Mouse (Mus musculus) layer of hippocampus, adult 8-10 months (tissue): ENCODE data around the gene C2cd2l. TPM values are rescaled to one million over a fixed set of nuclear protein-coding genes. Genes with fewer than 3 reads are reported as not detected.
"Not testable (repeated sequence)": the region's sequence is repeated elsewhere in the genome, so short reads cannot be mapped to it uniquely, and the experiment has no call there.

Experiments used
- DNase-seq, 2 experiments: peaks; one replicate each; pipeline ENCODE4 v3.0.0; 2022; ENCODE audit warnings: low spot score in 2 of 2
- total RNA-seq, 4 experiments: library from RNA; stranded (reverse); gene quantifications; 2 replicates each; pipeline ENCODE4 v1.2.4; 2022

C2cd2l gene
- total RNA-seq, 4 experiments from 2014 or later: 177 to 228 (median 205) TPM

DNA sequence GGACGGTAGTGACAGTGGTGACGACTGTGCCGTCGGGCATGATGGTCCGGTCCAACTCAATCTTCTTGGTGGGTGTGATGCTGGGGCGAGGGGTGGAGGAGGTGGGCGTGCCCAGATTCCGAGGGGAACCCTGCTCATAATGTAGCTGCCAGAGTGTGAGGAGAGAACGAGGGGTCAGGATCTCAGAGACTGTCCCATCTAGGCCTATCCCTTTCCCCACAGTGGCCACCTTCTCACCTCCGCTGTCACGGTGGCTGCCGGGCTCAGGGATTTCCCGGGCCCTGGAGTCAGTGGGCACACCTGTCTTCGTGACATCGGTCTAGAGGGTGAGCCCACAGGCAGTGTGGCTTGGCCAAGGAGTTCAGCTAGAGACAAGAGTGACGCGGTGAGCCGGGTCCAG, 5.2 kb downstream of the C2cd2l start:
- DNase-seq: no peak

DNA sequence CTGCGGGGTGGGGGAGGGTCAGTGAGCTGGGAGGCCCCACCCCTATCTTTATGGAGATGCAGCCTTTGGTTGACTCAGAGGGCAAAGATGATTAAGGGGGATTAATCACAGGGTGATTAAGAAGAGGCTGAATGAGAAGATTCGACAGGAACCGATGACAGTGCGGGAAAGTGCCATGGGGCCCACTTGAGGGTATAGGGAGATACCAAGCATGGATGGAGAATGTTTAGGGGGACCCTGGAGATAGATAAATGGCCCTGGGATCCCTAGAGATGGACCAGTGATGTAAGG, 5.9 kb downstream of the C2cd2l start:
- no peak for DNase-seq

DNA sequence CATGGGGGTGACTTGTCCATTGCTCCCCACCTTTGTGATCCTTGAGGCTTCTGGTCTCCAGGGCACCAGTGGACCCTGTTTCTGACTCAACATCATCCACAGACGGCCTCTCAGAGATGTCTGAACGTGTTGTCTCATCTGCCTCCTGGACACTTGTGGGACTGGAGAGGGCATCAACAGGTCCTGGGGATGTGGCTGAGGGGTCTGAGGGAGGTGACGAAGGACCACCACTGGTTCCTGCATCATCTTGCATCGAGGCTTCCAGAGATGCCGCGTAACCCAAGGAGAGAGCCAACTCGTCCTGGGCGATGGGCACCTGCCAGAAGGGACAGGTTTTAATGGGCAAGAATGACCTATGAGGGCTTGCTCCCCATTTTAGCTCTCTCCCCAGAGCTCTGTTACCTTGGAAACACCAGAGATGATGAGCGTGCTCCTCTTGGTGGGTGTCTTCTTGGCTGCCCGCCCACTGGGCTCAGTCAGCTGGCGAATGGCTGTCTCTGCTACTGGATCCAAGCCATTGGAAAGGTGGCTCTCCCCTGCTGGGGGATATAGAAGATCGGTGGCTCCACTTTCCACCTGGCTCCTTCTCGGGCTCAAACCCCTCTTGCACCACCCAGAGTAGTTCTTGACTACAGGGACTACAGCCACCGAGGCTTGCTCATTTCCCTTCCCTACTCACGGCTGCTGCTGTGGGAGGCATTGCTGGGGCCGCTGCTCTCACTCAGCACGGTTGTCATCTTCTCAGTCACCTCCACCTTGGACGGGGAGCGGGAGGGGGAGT, 6.4 kb downstream of the C2cd2l start:
- peak; percentile 81 to 85 for DNase-seq

DNA sequence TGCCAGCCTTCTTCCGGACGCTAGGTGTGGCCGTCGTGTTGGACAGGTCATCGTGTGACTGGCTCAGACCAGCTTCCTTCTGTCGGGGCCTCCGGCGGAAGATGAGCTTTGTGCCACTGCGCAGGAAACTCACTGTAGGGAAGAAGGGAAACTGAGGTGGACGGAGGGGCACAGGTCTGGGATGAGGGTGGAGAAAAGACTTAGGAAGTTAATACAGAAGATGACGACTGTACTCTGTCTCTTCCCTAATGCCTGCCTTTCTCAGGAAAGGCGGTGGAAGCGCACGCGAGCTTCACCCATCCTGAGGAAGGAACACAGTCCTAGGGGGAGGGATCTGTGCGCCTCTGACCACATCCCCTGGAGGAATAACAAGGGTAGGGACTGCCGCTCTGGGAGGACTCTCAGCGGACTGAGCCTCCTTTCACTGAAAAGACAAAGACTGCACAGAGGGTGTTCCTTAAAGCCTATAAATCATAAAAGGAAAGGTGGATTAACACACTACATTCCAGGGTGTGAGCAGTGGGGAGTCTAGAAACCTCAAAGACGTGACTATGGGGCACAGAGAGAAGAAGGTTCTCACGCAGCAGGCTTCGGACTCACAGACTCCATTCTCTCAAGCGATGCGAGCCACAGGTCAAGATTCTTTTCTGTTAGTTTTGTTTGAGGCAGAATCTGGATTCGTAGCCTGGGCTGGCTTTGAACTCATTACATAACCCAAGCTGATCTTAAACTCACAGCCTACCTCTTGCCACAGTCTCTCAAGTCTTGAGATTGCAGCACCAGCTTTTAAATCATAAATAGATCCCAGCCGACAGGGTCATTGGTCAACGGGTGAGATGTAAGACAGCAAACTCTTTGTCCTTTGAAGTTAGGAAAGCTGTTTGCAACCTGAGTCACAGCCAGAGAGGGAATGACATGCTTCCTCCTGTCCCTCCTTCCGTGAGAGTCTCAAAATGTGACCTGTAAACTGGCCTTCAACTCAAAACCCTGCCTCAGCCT, 8.7 kb downstream of the C2cd2l start:
- DNase-seq: no peak

DNA sequence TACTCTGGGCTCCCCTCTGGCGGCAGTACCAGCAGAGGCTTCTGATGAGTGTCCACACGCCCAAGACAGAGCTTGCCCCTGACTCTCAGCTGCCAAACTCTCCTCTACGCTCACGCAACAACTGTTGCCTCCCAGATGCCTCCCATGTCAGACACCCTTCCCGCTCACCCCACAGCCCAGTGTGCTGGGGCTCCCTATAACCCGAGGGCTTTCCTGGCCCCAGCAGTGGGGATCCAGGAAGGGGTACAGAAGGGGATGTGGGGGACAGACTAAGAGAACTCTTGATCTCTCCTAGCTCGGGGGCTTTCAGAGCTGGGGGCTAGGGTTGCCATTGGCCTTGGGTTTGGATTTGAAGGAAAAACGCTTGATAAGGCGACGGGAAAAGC, 9.3 kb downstream of the C2cd2l start:
- no peak for DNase-seq

DNA sequence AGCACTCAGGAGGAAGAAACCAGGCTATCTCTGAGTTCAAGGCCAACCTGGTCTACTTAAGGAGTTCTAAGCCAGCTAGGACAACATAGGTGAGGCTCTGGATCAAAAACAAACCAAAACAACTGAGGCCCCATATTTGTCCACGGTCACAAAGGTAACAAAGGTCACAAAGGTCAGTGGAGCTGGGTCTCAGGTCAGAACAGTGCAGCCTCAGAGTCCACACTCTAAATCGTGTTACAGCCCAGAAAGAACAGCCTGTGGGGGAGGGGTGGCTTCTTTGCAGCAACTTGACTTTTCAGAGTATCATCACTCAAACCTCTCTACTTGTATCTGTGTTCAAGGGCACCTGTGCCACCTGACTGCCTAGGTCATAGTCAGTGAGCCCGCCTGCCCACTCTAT, 10.3 kb downstream of the C2cd2l start:
- DNase-seq: no peak

DNA sequence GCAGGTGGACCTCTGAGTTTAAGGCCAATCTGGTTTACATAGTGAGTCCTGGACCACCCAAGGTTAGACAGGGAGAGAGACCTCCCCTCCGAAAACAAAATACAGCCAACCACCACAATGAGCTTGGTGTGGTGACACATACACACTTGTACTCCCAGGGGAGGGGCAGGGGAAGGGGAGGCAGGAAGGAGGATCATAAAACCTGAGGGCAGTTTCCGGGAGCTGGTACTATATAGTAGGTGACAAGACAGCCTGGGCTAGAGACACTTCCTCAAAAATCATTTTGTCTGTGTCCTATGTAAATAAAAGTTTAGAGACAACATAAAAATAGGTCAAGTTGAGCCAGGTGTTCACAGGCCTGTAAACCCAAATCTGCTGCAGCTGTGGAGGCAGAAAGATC, 12.8 kb downstream of the C2cd2l start:
- no peak for DNase-seq

DNA sequence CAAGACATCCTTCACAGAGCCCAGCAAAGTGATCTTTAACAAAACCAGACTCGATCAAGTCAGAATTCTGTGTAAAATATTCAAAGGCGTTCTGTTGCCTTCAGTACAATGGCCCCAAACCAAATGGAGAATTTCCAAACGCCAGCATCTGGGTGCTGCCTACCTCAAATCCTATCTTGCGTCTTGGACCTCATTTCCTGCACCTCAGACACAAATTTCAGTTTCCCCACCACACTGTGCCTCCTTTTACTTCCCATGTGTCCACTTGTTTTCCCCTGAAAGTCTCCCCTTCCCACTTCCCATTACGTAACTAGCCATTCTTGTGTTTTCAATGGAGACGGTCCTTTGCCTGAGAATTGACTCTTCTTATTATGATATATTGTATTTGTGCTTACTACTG, 13.6 kb downstream of the C2cd2l start:
- no peak for DNase-seq

DNA sequence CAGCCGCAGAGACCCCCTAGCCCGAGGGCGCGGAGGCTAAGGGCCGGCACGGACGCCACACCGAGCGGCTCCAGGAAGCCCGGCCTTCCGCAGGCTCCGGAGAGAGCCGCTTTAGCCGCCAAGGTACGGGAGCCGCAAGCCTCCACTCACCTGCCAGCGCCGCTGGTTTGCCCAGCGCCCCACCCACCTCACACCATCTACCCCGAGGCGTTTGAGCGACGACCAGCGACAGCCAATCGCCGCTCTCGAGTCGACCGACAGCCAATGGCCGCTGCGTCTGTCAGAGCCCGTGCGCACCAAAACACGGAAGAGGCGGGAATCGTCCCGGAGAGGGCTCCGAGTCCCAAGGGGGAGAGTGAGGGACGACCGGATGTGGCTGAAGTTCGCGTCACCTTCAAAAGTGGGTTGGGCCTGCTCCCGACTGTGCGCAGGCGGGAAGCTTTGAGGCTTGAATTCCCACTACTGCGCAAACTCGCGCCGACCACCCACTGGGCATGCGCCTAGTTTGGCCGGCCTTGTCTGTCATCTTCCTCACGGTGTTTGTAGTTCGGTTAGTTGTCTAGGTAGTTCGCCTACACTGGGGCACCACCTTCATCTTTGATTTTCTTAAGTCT, 14.5 kb downstream of the C2cd2l start, which contains the start of gene Hinfp:
Gene Hinfp, minus strand, starts transcription at position 206 of the 614 bp plus-strand sequence.
- peak; percentile 99 for DNase-seq

DNA sequence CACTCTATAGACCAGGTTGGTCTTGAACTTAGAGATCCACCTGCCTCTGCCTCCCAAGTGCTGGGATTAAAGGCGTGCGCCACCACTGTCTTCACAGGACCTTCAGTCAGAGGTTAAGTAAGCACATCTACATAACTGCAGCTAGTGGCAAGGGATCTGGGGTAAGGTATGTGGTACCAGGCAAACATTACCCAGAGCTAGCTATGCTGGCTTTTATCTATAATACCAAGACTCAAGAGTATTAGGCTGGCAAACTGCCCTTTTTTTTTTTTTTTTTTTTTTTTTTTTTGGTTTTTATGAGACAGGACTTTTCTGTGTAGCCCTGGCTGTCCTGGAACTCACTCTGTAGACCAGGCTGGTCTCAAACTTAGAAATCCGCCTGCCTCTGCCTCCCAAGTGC, 20.1 kb downstream of the C2cd2l start:
- DNase-seq: not testable (repeated sequence)

DNA sequence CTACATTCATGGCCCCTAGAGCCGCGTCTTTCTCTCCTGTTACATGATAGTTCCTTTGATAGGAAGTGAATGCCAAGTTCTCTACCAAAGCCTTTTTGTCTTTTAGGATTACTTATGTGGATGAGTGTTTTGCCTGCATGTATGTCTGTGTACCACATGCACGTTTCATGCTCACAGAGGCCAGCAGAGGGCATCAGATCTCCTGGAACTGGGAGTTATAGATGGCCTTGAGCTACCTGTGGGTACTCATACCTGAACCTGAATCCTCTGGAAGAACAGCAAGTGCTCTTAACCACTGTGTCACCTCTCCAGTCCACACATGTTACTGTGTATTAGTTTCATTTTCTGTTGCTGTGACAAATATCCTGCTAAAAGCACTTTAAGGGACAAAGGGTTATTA, 27.6 kb downstream of the C2cd2l start:
- DNase-seq: no peak

DNA sequence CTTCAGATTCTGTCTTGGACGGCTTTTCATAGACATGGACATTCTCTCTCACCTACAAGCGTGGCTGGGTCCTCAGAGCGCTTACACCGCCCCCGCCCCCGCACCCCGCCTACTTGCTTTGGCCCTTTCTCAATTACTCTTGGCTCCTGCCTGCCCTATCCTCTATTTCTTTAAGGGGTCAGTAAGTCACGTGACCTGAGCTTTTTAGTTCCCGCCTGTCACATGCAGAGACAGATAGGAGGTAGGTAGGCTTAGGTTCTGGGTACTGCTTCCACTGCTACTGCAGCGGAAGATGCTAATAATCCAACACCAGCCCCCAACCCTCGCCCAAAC, 31.2 kb downstream of the C2cd2l start:
- DNase-seq: no peak

DNA sequence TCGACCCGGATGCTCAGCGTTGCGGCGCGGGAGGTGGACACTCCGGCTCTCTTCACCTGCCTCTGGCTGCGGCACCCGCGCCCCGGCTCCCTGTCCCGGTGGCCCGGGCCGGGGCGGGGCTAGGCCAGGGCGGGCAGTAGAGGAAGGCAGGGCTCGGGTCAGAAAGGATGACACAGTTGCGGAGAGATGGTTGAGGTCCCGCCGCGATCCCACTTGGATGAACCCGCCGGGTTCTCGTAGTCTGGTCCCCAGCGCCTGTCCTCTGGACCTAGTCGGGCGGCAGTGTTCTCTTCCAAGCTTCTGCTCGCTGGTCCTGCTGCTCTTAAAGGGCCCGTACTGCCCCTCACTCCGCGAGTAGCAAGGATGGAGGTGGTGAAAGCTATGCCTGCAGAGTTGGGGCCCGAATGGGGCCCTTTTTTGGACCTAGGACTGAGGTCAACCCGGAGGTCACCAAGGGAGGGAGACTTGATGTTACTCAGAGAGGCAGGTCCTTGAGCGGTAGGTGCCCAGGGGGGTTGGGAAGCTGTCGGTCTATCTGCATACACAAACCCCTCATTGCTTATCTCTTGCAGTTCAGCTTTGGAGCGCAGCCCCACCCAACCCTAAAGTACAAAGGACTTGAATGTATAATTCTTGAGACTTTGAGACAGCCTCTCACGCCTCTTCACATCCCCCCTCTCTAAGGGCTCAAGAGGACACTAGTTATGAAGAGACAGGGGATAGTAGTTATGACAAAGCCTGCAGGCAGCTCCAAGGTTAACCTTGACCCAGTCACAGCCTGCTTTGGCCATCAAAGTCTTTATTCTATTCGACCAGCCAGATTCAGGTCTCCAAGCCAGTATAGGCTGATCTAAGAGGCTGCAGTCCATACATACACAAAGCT, 31.8 kb downstream of the C2cd2l start, which contains the start of gene Abcg4:
Gene Abcg4, minus strand, starts transcription at position 540 of the 883 bp plus-strand sequence.
- peak in 1 of 2 experiments; percentile 53 for DNase-seq

DNA sequence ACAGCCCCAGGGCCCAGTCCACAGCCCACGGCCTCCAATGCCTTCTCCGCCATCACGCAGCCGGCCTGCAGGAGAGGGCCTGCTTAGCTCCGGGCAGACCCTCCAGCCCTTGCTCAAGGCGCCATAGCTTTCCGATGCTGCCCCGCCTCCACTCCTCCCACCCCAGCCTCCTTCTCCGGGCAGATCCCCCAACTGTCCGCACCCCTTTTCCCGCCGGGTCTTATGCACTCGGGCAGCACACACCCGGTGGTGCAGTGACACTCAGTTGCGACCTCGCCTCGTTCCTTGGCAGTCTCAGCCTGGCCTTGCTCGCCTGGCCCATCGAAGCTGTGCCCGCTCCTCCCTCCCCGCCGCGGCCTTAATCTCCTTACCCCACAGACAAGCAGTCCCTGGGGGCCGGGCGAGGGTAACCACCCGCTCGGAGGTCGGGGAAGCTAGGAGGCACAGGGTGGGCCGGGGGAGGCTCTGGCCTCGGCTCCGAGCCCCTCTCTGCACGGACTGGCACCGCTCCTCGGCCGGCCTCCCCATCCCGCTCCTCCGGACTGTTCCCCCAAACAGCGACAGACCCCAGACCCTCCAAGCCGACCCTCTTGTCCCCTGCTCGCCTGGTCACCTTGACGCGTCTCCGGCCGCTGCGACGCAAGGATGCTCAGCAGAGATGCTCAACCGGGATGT, 32.5 kb downstream of the C2cd2l start:
- no peak for DNase-seq

DNA sequence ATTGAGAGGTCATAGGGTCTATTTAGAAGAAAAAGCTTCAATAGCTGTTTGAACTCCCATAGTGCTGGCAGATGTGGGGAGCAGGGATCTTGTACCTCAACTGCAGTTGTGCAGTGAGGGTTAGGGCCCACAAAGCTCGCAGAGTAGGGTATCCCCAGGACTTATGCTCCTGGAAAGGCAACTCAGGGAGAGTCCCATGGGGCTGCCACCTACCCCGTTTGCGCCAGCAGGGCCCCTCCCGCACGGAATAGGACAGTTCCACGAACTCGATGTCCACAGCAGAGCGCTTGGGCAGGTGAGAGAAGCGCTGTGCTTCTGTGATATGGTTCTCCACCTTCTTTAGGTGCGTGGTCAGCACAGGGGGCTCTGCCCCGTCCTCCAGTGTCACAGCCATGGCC, 33.1 kb downstream of the C2cd2l start:
- no peak for DNase-seq

DNA sequence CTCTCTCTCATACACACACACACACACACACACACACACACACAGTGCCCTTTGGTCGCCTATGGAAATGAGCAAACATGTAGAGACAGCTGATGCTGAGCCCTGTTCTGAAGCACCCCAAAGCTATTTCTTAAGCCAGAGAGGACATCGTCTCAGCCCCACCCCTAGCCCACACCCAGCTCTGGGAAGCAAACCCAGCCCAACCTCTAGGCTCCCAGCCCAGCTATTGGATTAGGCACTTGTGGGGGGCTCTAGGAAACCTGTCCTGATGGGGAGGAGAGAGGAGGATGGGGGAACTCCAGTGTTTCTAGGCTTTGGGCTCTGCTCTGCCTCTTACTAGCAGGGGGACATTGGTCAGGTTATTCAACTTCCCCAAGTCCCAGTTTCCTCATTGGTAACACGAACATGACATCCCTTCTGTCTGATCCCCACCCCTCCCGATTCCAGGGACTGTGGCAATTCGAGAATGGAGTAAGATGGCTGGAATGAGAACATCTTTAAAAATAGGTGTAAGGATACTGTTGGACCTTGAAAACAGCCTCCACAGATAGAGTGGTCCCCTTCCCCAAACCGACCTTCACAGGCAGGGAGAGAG, 33.7 kb downstream of the C2cd2l start:
- no peak for DNase-seq

DNA sequence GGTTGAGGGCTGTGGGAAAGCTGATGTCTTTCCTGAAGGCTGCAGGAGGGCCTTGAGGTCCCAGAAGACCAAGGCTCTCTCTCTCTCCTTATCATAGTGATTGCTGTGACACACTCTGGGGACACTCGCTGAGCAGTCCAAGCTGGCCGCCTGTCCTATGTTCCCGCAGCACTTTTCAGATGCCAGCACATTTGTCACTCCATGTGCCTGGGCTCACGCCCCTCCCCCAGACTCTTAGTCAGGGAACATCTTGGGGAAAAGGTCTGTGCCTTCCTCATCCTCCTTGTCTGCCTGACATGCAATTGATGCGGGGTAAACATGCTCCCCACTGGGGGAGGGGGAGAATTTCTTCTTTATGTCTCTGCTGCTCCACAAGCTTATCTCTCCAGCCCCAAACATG, 36.9 kb downstream of the C2cd2l start:
- no peak for DNase-seq

DNA sequence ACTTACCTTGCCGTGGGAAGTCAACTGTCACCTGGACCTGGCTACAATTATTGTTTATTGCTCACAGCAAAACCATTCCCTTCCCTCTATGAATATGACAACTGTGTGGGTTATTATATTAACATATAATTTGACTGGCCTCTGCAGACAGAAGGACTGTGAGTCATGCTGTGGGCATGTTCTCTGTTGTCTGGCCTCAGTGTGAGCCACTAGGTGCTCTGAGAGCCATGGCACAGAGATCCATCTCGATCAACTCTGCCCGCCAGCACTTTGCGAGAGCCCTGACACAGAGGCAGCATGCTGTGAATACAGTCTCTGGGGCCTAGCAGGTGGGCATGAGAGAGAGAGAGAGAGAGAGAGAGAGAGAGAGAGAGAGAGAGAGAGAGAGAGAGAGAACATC, 50.1 kb downstream of the C2cd2l start:
- no peak for DNase-seq

DNA sequence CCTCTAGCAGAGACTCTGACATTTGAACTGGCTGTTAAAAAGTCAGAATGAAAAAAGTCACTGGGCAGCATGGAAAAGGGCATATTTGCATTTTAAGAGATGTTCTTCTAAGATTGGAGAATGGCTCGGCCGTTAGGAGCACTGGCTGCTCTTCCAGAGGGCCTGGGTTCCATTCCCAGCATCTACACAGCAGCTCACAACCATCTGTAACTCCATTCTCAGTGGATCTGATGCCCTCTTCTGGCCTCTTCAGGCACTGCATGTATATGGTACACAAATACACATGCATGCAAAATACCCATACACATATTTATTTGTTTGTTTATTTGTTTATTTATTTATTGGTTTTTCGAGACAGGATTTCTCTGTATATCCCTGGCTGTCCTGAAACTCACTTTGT, 51.0 kb downstream of the C2cd2l start:
- no peak for DNase-seq

DNA sequence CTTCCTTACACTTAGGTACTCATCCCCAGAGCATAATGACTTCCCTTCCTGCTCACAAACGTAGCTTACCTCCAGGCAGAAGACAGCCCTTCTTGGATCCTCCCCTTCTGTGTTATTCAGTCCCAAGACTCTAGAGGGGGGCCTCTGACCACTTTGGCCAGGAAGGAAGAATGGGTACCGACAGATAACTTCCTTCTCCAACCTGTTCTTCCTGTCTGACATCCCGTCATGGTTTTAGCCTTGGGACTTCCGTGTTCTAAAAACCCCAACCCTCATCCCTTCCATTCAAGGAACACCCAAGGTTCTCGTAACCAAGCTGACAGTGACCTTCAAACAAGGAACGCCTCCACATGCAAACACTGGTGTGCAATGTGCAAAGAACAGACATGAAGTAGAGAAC, 51.7 kb downstream of the C2cd2l start, which contains the start of gene Nlrx1:
Gene Nlrx1, minus strand, starts transcription at position 168 of the 400 bp plus-strand sequence.
- no peak for DNase-seq
